Mouse (Mus musculus): ENCODE results near the gene 1700109H08Rik.

GRCm38 (mm10) chr5:3609241-3609640 lies 37.9 kb downstream of the 1700109H08Rik start:
- TF ChIP-seq CTCF (IDR thresholded peaks at IDR 0.05; ENCODE audit: low read depth) (no peak), EP300 (IDR thresholded peaks at IDR 0.05; ENCODE audit: low read depth) (no peak)
